In genomic region chr1:91058251-91058650, GRCm38 (mm10) we compare ENCODE assay signal across 17 mouse cellular contexts. TPM values are rescaled to one million over a fixed set of nuclear protein-coding genes. Genes with fewer than 3 reads are reported as not detected.
DNase-seq lines count a peak whose midpoint lies in the region; ATAC-seq and TF ChIP-seq lines count a peak whose summit lies in the region.
"Had no signal": no experiment of that assay in that cellular context is flagged by ENCODE, and none has a peak within 500 bp of the region (broad histone marks: within the 10 kb centered on the region; RNA-seq: fewer than 3 reads in every experiment).

No protein-coding gene starts in this region.

- H3K4me3 ChIP-seq in heart, embryonic 13.5 days, result no peak overlapping the region
- H3K4me3 ChIP-seq in liver, adult 2 months (ENCODE audit: insufficient read depth, low read depth, low read length), result no peak overlapping the region
- H3K4me3 ChIP-seq in liver, embryonic 11.5 days (ENCODE audit: low read depth, low read length), result no peak overlapping the region
- no peak overlapping the region for H3K4me3 ChIP-seq in bone marrow, adult 2 months (replicated peaks; ENCODE audit: control insufficient read depth, low read depth, low read length)
- H3K4me3 ChIP-seq in macrophage (ENCODE audit: inconsistent target), result peak overlapping the region; percentile 24; the same call in 1 of the 2 replicates
- H3K4me3 ChIP-seq: erythroblast, embryonic 14.5 days; forebrain, embryonic 15.5 days; hindbrain, embryonic 10.5 days; limb, embryonic 15.5 days had no signal

- peak overlapping the region; percentile 81; the same call in 1 of the 2 replicates for H3K4me2 ChIP-seq in heart, embryonic 13.5 days
- no peak overlapping the region for H3K4me2 ChIP-seq in liver, embryonic 11.5 days
- H3K4me2 ChIP-seq: forebrain, embryonic 15.5 days; limb, embryonic 15.5 days had no signal

- no peak for ATAC-seq in heart, embryonic 13.5 days (ENCODE audit: extremely low read depth, insufficient number of reproducible peaks, low FRiP score, low TSS enrichment)
- ATAC-seq in liver, embryonic 11.5 days (replicated peaks; ENCODE audit: low FRiP score), result no peak
- ATAC-seq: forebrain, embryonic 15.5 days had no signal

- no peaks in the 10 kb centered on the region for H3K36me3 ChIP-seq in heart, embryonic 13.5 days
- H3K36me3 ChIP-seq in liver, adult 2 months (ENCODE audit: control insufficient read depth, insufficient read depth, low read length), result no peaks in the 10 kb centered on the region
- no peaks in the 10 kb centered on the region for H3K36me3 ChIP-seq in liver, embryonic 11.5 days (ENCODE audit: control insufficient read depth, insufficient read depth, low read length)
- no peaks in the 10 kb centered on the region for H3K36me3 ChIP-seq in macrophage (ENCODE audit: inconsistent target)
- H3K36me3 ChIP-seq: forebrain, embryonic 15.5 days; hindbrain, embryonic 10.5 days; limb, embryonic 15.5 days had no signal

- peak overlapping the region; percentile 88; the same call in 1 of the 2 replicates for H3K9ac ChIP-seq in heart, embryonic 13.5 days
- H3K9ac ChIP-seq in liver, adult 2 months (ENCODE audit: low read depth, low read length), result no peak overlapping the region
- no peak overlapping the region for H3K9ac ChIP-seq in liver, embryonic 11.5 days (ENCODE audit: low read depth, low read length)
- H3K9ac ChIP-seq: forebrain, embryonic 15.5 days; limb, embryonic 15.5 days had no signal

- peaks cover 48% of the 10 kb centered on the region; the same call in 1 of the 2 replicates for H3K79me2 ChIP-seq in liver, adult 2 months (ENCODE audit: control insufficient read depth, insufficient read depth, low read length)
- peaks cover 99% of the 10 kb centered on the region for H3K79me2 ChIP-seq in macrophage (ENCODE audit: inconsistent target)

- TF ChIP-seq CTCF in liver, adult 2 months (IDR thresholded peaks at IDR 0.05; ENCODE audit: low read depth, low read length), result no peak
- TF ChIP-seq CTCF in bone marrow, adult 2 months (IDR thresholded peaks at IDR 0.05; ENCODE audit: control insufficient read depth, insufficient read depth, low read length), result no peak

- peak overlapping the region; percentile 97; the same call in 1 of the 2 replicates for H3K27ac ChIP-seq in heart, embryonic 13.5 days (replicated peaks)
- H3K27ac ChIP-seq in liver, adult 2 months (replicated peaks; ENCODE audit: insufficient read depth, low read depth, low read length), result peak overlapping the region; percentile 95
- H3K27ac ChIP-seq in liver, embryonic 11.5 days (ENCODE audit: low read depth, low read length), result no peak overlapping the region
- peak overlapping the region; percentile 90 for H3K27ac ChIP-seq in bone marrow, adult 2 months (ENCODE audit: control insufficient read depth, insufficient read depth, low read depth, low read length, poor library complexity)
- peak overlapping the region; percentile 87 for H3K27ac ChIP-seq in macrophage
- H3K27ac ChIP-seq: forebrain, embryonic 15.5 days; hindbrain, embryonic 10.5 days; kidney, postnatal 0 days; limb, embryonic 15.5 days had no signal

- DNase-seq in heart, adult 9 months (ENCODE audit: low spot score in 2 of 2), result no peak
- DNase-seq in liver, adult 2 months (ENCODE audit: extremely low read depth, low read depth, low spot score), result peak; percentile 74
- DNase-seq in liver, embryonic 11.5 days (ENCODE audit: low spot score), result no peak
- DNase-seq in right cerebral cortex, postnatal 10 days (ENCODE audit: low spot score in 2 of 2), result no peak
- no peak for DNase-seq in adrenal gland, postnatal 4 days (ENCODE audit: low spot score in 2 of 2)
- DNase-seq: adrenal gland, postnatal 10 days; cerebellum, postnatal 10 days; midbrain, embryonic 14.5 days; right cerebral cortex, postnatal 14 days had no signal

- peaks cover 98% of the 10 kb centered on the region for H3K4me1 ChIP-seq in heart, embryonic 13.5 days
- H3K4me1 ChIP-seq in liver, adult 2 months (ENCODE audit: control insufficient read depth, insufficient read depth, low read length), result peaks cover 45% of the 10 kb centered on the region
- peaks cover 65% of the 10 kb centered on the region for H3K4me1 ChIP-seq in liver, embryonic 11.5 days (replicated peaks; ENCODE audit: control insufficient read depth, insufficient read depth, low read length)
- peaks cover 17% of the 10 kb centered on the region for H3K4me1 ChIP-seq in bone marrow, adult 2 months (ENCODE audit: control insufficient read depth, insufficient read depth, low read length)

- no peaks in the 10 kb centered on the region for H3K9me3 ChIP-seq in heart, embryonic 13.5 days
- H3K9me3 ChIP-seq in liver, embryonic 11.5 days (ENCODE audit: control insufficient read depth, low read length), result no peaks in the 10 kb centered on the region
- H3K9me3 ChIP-seq: forebrain, embryonic 15.5 days; hindbrain, embryonic 10.5 days; limb, embryonic 15.5 days had no signal

- 52% methylated on average over 6 of the region's 6 CpGs for WGBS in heart, embryonic 13.5 days
- 15% methylated on average over 6 of the region's 6 CpGs for WGBS in liver, adult 2 months
- WGBS in liver, embryonic 11.5 days, result 74% methylated on average over 6 of the region's 6 CpGs
- WGBS in bone marrow, adult 2 months, result 58% methylated on average over 6 of the region's 6 CpGs
- WGBS in macrophage (ENCODE audit: missing documents), result 71% methylated on average over 6 of the region's 6 CpGs

- TF ChIP-seq POLR2A in liver, adult 2 months (IDR thresholded peaks at IDR 0.05; ENCODE audit: extremely low read depth, insufficient read depth, low read length), result no peak
- no peak for TF ChIP-seq POLR2A in bone marrow, adult 2 months (IDR thresholded peaks at IDR 0.05; ENCODE audit: borderline replicate concordance, control insufficient read depth, low read depth, low read length)

- no peaks in the 10 kb centered on the region for H3K27me3 ChIP-seq in heart, embryonic 13.5 days (replicated peaks)
- H3K27me3 ChIP-seq in liver, adult 2 months (ENCODE audit: control insufficient read depth, insufficient read depth, low read length), result no peaks in the 10 kb centered on the region
- H3K27me3 ChIP-seq in liver, embryonic 11.5 days (replicated peaks; ENCODE audit: control insufficient read depth, insufficient read depth, low read length), result no peaks in the 10 kb centered on the region
- H3K27me3 ChIP-seq: limb, embryonic 15.5 days had no signal

RNA-seq across cellular contexts. Expression of gene Lrrfip1, which starts 59.7 kb away (rescaled TPM):
- polyA plus RNA-seq in heart, embryonic 13.5 days (2015; fragmentation: Nextera tagmentation; extraction: Ambion mirVana), result 122 and 137 TPM in 2 replicates
- 20.1 and 22.4 TPM in 2 replicates for total RNA-seq in liver, adult 2 months (2014; rRNA removed)
- 3.4 and 4.8 TPM in 2 replicates for polyA plus RNA-seq in liver, adult 2 months (2012; rRNA removed)
- polyA plus RNA-seq in liver, embryonic 11.5 days (2014; fragmentation: Nextera tagmentation; extraction: Ambion mirVana), result 26.5 and 29.1 TPM in 2 replicates
- polyA plus RNA-seq in bone marrow, adult 2 months (2011; ENCODE audit: insufficient read depth, insufficient read length, low replicate concordance, missing spikeins), result 30.9 and 51.9 TPM in 2 replicates
- total RNA-seq in macrophage (2018; cell fraction: chromatin; rRNA removed), result 1,000 to 10,000 TPM in 1 of 26 experiments, 100 to 1,000 TPM in 24, 10 to 100 TPM in 1; 83.2 to 1,087 (median 200) TPM
- 100 to 1,000 TPM in 5 of 26 experiments, 10 to 100 TPM in 21; 53.9 to 309 (median 75.0) TPM for total RNA-seq in macrophage (2018; cell fraction: cytosol; rRNA removed)
- total RNA-seq in macrophage (2018; cell fraction: nucleus; rRNA removed), result 100 to 1,000 TPM in 19 of 26 experiments, 10 to 100 TPM in 7; 79.7 to 456 (median 123) TPM
- 58.8 to 94.9 TPM (median 88.9 TPM) in 3 replicates for polyA plus RNA-seq in macrophage (2018)
- total RNA-seq in adrenal gland, postnatal 4 days (2021), result 10 to 100 TPM; 54.7 to 56.7 TPM
